Mouse (Mus musculus): Measurements from ENCODE around the gene Wscd2.

Wscd2 gene

GRCm38 (mm10) chr5:113485584-113486162 lies 4.5 kb upstream of the Wscd2 start:
- DNase-seq, result peak; percentile 62 to 66

- DNase-seq, result no peak
These were observed 2.3 kb upstream of the Wscd2 start for GRCm38 (mm10) chr5:113487879-113488278.

GRCm38 (mm10) chr5:113489617-113490016 lies 516 bp upstream of the Wscd2 start:
- no peak for DNase-seq

- peak; percentile 84 to 89 for DNase-seq
These were observed 531 bp downstream of the Wscd2 start for GRCm38 (mm10) chr5:113490467-113491260.

- DNase-seq, result peak; percentile 60 to 65
These were observed 1.4 kb downstream of the Wscd2 start for GRCm38 (mm10) chr5:113491552-113491951.

GRCm38 (mm10) chr5:113491988-113492387 lies 1.9 kb downstream of the Wscd2 start:
- peak in 1 of 2 experiments; percentile 33 for DNase-seq

- peak; percentile 52 to 54 for DNase-seq
These were observed 2.4 kb downstream of the Wscd2 start for GRCm38 (mm10) chr5:113492417-113493035.

- DNase-seq, result peak in 1 of 2 experiments; percentile 11
These were observed 3.9 kb downstream of the Wscd2 start for GRCm38 (mm10) chr5:113493997-113494396.

GRCm38 (mm10) chr5:113496926-113497325 lies 6.8 kb downstream of the Wscd2 start:
- DNase-seq, result peak in 1 of 2 experiments; percentile 13

GRCm38 (mm10) chr5:113499421-113499820 lies 9.3 kb downstream of the Wscd2 start:
- DNase-seq, result peak in 1 of 2 experiments; percentile 26

- peak; percentile 70 for DNase-seq
These were observed 13.1 kb downstream of the Wscd2 start for GRCm38 (mm10) chr5:113503276-113503675.

- DNase-seq, result peak; percentile 62 to 70
These were observed 14.5 kb downstream of the Wscd2 start for GRCm38 (mm10) chr5:113504654-113505053.

- no peak for DNase-seq
These were observed 15.9 kb downstream of the Wscd2 start for GRCm38 (mm10) chr5:113506065-113506464.

GRCm38 (mm10) chr5:113506779-113507178 lies 16.6 kb downstream of the Wscd2 start:
- DNase-seq, result no peak

GRCm38 (mm10) chr5:113509167-113509566 lies 19.0 kb downstream of the Wscd2 start:
- no peak for DNase-seq

GRCm38 (mm10) chr5:113513640-113514039 lies 23.5 kb downstream of the Wscd2 start:
- DNase-seq, result no peak

- DNase-seq, result peak; percentile 73 to 76
These were observed 23.9 kb downstream of the Wscd2 start for GRCm38 (mm10) chr5:113514062-113514461.

GRCm38 (mm10) chr5:113516119-113516872 lies 26.2 kb downstream of the Wscd2 start:
- DNase-seq, result peak; percentile 67 to 71

- DNase-seq, result peak in 1 of 2 experiments; percentile 61
These were observed 26.8 kb downstream of the Wscd2 start for GRCm38 (mm10) chr5:113516873-113517336.

GRCm38 (mm10) chr5:113517387-113517786 lies 27.3 kb downstream of the Wscd2 start:
- DNase-seq, result no peak

- DNase-seq, result no peak
These were observed 30.9 kb downstream of the Wscd2 start for GRCm38 (mm10) chr5:113521037-113521436.

- no peak for DNase-seq
These were observed 48.7 kb downstream of the Wscd2 start for GRCm38 (mm10) chr5:113538826-113539225.

GRCm38 (mm10) chr5:113539438-113539837 lies 49.3 kb downstream of the Wscd2 start:
- DNase-seq, result no peak
